Mouse (Mus musculus) heart, postnatal 0 days (tissue): ENCODE results near the gene Gm21119.
"Not testable (repeated sequence)": the region's sequence is repeated elsewhere in the genome, so short reads cannot be mapped to it uniquely, and the experiment has no call there.

Experiments
- CTCF ChIP-seq: IDR thresholded peaks from 2 replicates; pipeline ENCODE4 v1.5.1; 2016; ENCODE audit warnings: antibody characterized with exemption, control low read depth, low read depth
- EP300 ChIP-seq: IDR thresholded peaks from 2 replicates; pipeline ENCODE4 v1.6.1; 2016; ENCODE audit warnings: antibody characterized with exemption, low read depth

GRCm38 (mm10) chr8:20630766-20631165 is 16.0 kb downstream of the Gm21119 start:
- not testable (repeated sequence) for TF ChIP-seq EP300, CTCF
